8 mouse cellular contexts compared by ENCODE assay signal in the genomic region with DNA sequence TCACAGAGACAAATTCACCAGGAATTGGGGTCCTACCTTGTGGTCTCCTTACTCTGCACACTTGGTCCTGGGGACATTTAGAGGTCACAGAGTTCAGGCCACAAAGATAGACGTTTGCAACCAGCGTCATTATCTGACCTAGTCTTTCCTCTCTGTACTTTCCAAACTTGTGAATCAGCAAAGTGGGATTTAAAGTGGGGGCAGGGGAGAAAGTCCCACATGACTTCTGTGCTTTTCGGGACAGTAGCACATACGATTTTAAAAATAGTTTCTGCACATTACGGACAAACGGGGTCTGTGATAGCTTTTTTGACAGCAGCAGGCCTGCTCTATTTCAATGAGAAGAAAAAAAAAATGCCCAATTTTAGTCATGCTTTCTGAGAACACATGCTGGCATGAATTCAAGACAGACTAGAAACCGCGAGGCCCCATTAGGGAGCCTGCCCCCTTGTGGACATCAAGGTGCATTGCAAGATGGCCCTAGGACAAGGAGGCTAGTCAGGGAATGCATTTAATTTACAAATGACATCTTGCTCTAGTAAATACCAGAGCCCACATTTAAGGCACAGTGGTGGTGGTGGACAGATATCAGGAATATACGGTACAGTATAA. TPM values are rescaled to one million over a fixed set of nuclear protein-coding genes. Genes with fewer than 3 reads are reported as not detected.
A peak's percentile ranks its signal among the peaks of the same experiment; 100 is the strongest.
DNase-seq lines count a peak whose midpoint lies in the region; ATAC-seq lines count a peak whose summit lies in the region.

No protein-coding gene starts in this region.

- WGBS in hindbrain, embryonic 11.5 days = 37% methylated on average over 9 of the region's 9 CpGs
- 30% methylated on average over 9 of the region's 9 CpGs for WGBS in hindbrain, embryonic 16.5 days
- WGBS in embryonic facial prominence, embryonic 13.5 days = 15% methylated on average over 9 of the region's 9 CpGs
- 12% methylated on average over 9 of the region's 9 CpGs for WGBS in stomach, embryonic 16.5 days

- H3K27ac ChIP-seq in hindbrain, embryonic 11.5 days (ENCODE audit: low read depth, low read length) = no peak overlapping the region
- H3K27ac ChIP-seq in hindbrain, embryonic 16.5 days (ENCODE audit: low read depth, low read length) = no peak overlapping the region
- no peak overlapping the region for H3K27ac ChIP-seq in embryonic facial prominence, embryonic 13.5 days
- H3K27ac ChIP-seq in stomach, embryonic 16.5 days (ENCODE audit: low read length) = peak overlapping the region; percentile 56

- no peak overlapping the region for H3K9ac ChIP-seq in hindbrain, embryonic 11.5 days (ENCODE audit: low read depth, low read length)
- no peak overlapping the region for H3K9ac ChIP-seq in hindbrain, embryonic 16.5 days (ENCODE audit: low read depth, low read length)
- no peak overlapping the region for H3K9ac ChIP-seq in embryonic facial prominence, embryonic 13.5 days
- H3K9ac ChIP-seq in stomach, embryonic 16.5 days (ENCODE audit: low read length) = peak overlapping the region; percentile 53; the same call in 1 of the 2 replicates

- H3K9me3 ChIP-seq in hindbrain, embryonic 11.5 days (ENCODE audit: control insufficient read depth, low read length) = no peaks in the 10 kb centered on the region
- no peaks in the 10 kb centered on the region for H3K9me3 ChIP-seq in hindbrain, embryonic 16.5 days (ENCODE audit: control insufficient read depth, low read length)
- H3K9me3 ChIP-seq in embryonic facial prominence, embryonic 13.5 days = no peaks in the 10 kb centered on the region
- H3K9me3 ChIP-seq in stomach, embryonic 16.5 days (replicated peaks; ENCODE audit: control insufficient read depth, low read length) = no peaks in the 10 kb centered on the region

- DNase-seq in hindbrain, embryonic 11.5 days (ENCODE audit: low spot score) = peak; percentile 83
- peak; percentile 88 for DNase-seq in CD4-positive, CD25-positive, alpha-beta regulatory T cell, adult 2 months (ENCODE audit: low read depth, low spot score)
- DNase-seq in adrenal gland, postnatal 14 days = peak; percentile 85
- DNase-seq in kidney, postnatal 10 days = peak; percentile 75
- peak; percentile 81 for DNase-seq in lung, postnatal 25 days (ENCODE audit: low spot score)

- no peaks in the 10 kb centered on the region for H3K4me1 ChIP-seq in hindbrain, embryonic 11.5 days (replicated peaks; ENCODE audit: control insufficient read depth, insufficient read depth, low read length)
- H3K4me1 ChIP-seq in hindbrain, embryonic 16.5 days (ENCODE audit: control insufficient read depth, insufficient read depth, low read depth, low read length) = peaks cover 3% of the 10 kb centered on the region
- peaks cover 26% of the 10 kb centered on the region for H3K4me1 ChIP-seq in embryonic facial prominence, embryonic 13.5 days
- peaks cover 12% of the 10 kb centered on the region for H3K4me1 ChIP-seq in stomach, embryonic 16.5 days (ENCODE audit: control insufficient read depth, insufficient read depth, low read length)

- no peak for ATAC-seq in hindbrain, embryonic 11.5 days (ENCODE audit: low FRiP score)
- no peak for ATAC-seq in hindbrain, embryonic 16.5 days
- ATAC-seq in embryonic facial prominence, embryonic 13.5 days (ENCODE audit: insufficient number of reproducible peaks, insufficient read depth, low FRiP score, low TSS enrichment, low read depth) = no peak
- no peak; the same call in 1 of the 2 replicates for ATAC-seq in stomach, embryonic 16.5 days (ENCODE audit: insufficient read depth, low FRiP score)

- H3K36me3 ChIP-seq in hindbrain, embryonic 11.5 days (ENCODE audit: control insufficient read depth, insufficient read depth, low read length) = no peaks in the 10 kb centered on the region
- H3K36me3 ChIP-seq in hindbrain, embryonic 16.5 days (ENCODE audit: control insufficient read depth, insufficient read depth, low read length) = no peaks in the 10 kb centered on the region
- H3K36me3 ChIP-seq in embryonic facial prominence, embryonic 13.5 days = 0 out of 2 replicates have a peak, but pooled peaks cover 6% of the 10 kb centered on the region
- no peaks in the 10 kb centered on the region for H3K36me3 ChIP-seq in stomach, embryonic 16.5 days (ENCODE audit: control insufficient read depth, insufficient read depth, low read length)

- no peak overlapping the region for H3K4me2 ChIP-seq in hindbrain, embryonic 11.5 days (replicated peaks; ENCODE audit: low read depth, low read length)
- no peak overlapping the region for H3K4me2 ChIP-seq in hindbrain, embryonic 16.5 days (ENCODE audit: low read length)
- H3K4me2 ChIP-seq in embryonic facial prominence, embryonic 13.5 days = peak overlapping the region; percentile 22
- peak overlapping the region; percentile 34 for H3K4me2 ChIP-seq in stomach, embryonic 16.5 days (ENCODE audit: low read depth, low read length)

- H3K27me3 ChIP-seq in hindbrain, embryonic 11.5 days (ENCODE audit: control insufficient read depth, insufficient read depth, low read length) = no peaks in the 10 kb centered on the region
- no peaks in the 10 kb centered on the region for H3K27me3 ChIP-seq in hindbrain, embryonic 16.5 days (replicated peaks; ENCODE audit: control insufficient read depth, insufficient read depth, low read length)
- no peaks in the 10 kb centered on the region for H3K27me3 ChIP-seq in embryonic facial prominence, embryonic 13.5 days
- 0 out of 2 replicates have a peak, but pooled peaks cover 3% of the 10 kb centered on the region for H3K27me3 ChIP-seq in stomach, embryonic 16.5 days (ENCODE audit: control insufficient read depth, insufficient read depth, low read length)

- no peak overlapping the region for H3K4me3 ChIP-seq in hindbrain, embryonic 11.5 days (ENCODE audit: low read depth, low read length)
- no peak overlapping the region for H3K4me3 ChIP-seq in hindbrain, embryonic 16.5 days (ENCODE audit: low read length)
- H3K4me3 ChIP-seq in embryonic facial prominence, embryonic 13.5 days = no peak overlapping the region
- no peak overlapping the region for H3K4me3 ChIP-seq in stomach, embryonic 16.5 days (replicated peaks; ENCODE audit: low read length)

RNA-seq across cellular contexts. Expression of gene Stum, which starts 55.1 kb away (rescaled TPM):
- polyA plus RNA-seq in hindbrain, embryonic 11.5 days (2014; fragmentation: Nextera tagmentation; extraction: Ambion mirVana) = 0.85 and 1.0 TPM in 2 replicates
- polyA plus RNA-seq in hindbrain, embryonic 16.5 days (2015; fragmentation: Nextera tagmentation; extraction: Ambion mirVana) = 15.1 and 18.6 TPM in 2 replicates
- 0.33 and 1.6 TPM in 2 replicates for total RNA-seq in adrenal gland, postnatal 14 days (2021)
- polyA plus RNA-seq in embryonic facial prominence, embryonic 13.5 days (2015; fragmentation: Nextera tagmentation; extraction: Ambion mirVana) = 0.31 and 1.9 TPM in 2 replicates
- polyA plus RNA-seq in stomach, embryonic 16.5 days (2015; fragmentation: Nextera tagmentation; extraction: Ambion mirVana) = 1.1 and 1.5 TPM in 2 replicates

Comparison
In these comparisons a context has a peak if more than half of its experiments do, and no peak if none do; other contexts are left out.
1. H3K4me2 ChIP-seq: peak in embryonic facial prominence, embryonic 13.5 days (single experiment) and stomach, embryonic 16.5 days (single experiment); none in hindbrain, embryonic 11.5 days (single experiment) and hindbrain, embryonic 16.5 days (single experiment).
2. Peak in every context shown above with its lines, with median percentiles within 50 percentile points of each other: DNase-seq.